Mouse (Mus musculus): ENCODE measurements around the gene Myom3.

DNA sequence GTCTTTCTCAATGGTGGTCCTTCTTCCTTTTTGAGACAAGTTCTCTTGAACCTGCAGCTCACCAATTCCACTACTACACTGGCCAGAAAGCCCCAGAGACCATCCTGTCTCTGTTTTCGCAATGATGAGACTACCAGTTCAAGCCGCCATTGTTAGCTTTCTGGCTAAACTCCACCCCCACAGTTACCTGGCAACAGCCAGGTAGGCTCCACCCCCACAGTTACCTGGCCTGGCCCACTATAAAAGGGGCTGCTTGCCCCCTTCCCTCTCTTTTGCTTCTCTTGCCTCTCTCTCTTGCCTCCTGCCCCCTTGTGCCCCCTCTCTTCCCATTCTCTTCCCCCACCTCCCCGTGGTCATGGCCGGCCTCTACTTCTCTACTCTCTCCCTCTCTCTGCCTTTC, 62.3 kb downstream of the Myom3 start:
- TF ChIP-seq CTCF (IDR thresholded peaks at IDR 0.05; ENCODE audit: low read depth, low read length) (no peak), POLR2A (IDR thresholded peaks at IDR 0.05; ENCODE audit: borderline replicate concordance, low read depth, low read length) (no peak)

Data from bone marrow macrophage, adult 2 months (primary cell).